Mouse (Mus musculus) urinary bladder, postnatal 25 days (tissue): ENCODE data around the gene Gm4131.

Experiments
- DNase-seq: peaks from one replicate; pipeline ENCODE4 v3.0.0; 2022; ENCODE audit warnings: low spot score

Gene Gm4131

GRCm38 (mm10) chr14:62546746-62547145 lies 20.0 kb downstream of the Gm4131 start:
- no peak for DNase-seq

DNA sequence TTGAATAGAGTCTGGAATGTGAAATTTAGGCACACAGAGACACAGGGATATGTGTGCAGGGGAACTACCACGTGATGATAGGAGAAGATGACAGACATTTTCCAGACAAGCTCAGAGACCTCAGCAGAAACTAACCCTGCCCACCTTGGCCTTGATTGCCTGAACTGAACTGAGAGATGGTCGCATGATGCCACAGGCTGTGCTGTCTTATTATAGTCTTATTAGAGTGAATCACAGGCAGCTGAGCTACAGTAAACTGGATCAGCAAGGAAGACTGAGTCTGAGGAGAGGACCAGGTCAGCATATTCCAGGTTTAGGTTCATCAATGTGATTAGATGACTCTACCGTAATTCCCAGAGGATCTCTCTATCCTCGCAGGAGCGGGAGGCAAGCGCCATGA lies 20.4 kb downstream of the Gm4131 start:
- DNase-seq: no peak

DNA sequence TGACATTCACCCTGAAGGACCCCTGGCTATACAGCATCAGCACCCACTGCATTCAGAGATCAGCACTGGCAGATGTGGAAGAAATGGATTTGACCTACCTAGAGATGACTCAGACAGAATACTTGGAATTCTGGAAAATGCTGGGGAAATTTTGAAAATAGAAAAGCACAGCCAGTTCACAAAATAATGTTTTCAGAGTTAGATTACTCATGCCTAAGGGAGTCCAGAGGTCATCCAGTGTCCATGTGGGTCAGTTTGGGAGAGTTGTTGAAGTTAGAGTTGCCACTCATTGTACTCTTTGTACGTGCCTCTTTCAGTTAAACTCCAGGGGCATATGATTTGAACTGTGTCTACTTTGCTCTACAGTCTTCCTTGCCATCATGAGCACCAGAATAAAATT lies 25.0 kb downstream of the Gm4131 start:
- DNase-seq: no peak

GRCm38 (mm10) chr14:62539834-62540233 lies 26.9 kb downstream of the Gm4131 start:
- DNase-seq: no peak

DNA sequence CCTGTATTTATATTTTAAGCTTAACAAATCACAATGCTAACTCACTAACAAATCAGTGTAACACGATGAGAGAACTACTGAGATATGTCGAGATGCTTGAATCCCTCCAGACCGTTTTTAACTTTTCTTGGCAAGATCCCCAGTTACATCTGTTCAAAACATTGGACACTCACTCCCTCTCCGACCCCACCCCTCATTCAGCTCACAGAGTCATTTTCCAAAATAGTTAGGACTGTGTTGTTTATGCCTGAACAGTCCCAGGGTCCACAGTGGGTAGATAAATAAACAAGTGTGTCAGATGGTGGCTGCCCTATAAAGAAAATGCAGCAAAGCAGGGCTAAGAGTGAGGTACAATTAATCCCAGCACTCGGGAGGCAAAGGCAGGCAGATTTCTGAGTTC lies 29.7 kb downstream of the Gm4131 start:
- no peak for DNase-seq

- no peak for DNase-seq
Observed at GRCm38 (mm10) chr14:62536127-62536526, 30.6 kb downstream of the Gm4131 start.

DNA sequence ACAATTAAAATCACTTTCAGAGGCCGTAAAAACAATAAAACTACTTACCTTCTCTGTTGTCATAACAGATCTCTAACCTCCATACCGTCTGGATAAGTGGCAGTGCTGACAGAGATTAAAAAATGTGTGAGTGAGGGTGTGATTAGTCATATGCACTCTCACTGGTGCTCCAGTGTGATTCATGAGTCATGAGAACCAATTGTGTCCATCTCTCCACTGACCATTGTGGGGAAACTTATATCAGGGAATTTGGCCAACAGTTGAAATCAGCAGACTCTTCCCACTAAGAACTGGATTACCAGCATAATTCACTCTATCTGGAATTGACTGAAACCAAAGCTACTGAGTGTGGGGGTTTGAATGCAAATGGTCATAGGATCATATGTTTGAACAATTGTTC lies 35.8 kb downstream of the Gm4131 start:
- no peak for DNase-seq

DNA sequence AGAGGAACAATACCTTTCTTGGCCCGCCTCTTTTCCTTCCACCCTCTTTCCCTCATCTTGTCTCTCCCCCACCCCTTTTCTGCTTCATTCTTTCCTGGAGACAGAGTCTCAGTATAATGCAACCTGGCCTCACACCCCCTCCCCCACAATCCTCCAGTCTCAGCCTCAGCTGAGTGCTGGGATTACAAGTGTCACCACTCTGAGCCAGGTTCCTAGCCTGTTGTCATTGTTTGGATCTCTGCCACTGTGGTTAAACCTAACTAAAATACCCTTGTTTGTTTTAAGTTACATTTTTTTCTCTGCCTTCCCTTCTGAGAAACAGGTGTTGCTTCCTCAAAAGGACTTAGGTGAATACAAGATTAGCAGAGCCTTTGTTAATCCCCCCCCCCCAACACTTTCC lies 53.9 kb downstream of the Gm4131 start:
- no peak for DNase-seq

DNA sequence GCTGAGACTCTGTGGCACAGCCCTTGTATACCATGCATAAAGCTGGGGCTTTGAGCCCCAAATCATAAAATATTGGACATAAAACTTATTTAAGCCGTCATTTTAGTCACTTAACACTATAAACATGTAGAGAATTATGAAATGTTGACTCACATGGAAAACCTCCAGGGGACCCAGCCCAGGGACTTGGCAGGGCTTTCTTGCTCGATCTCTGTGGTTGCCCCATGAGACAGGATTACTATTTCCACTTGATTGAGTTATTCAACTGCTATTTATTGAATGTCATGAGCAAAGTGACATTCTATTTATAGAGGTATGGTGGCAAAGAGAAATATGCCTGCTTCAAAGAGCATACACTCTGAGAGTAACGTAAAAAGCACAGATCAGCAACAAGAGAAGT lies 57.4 kb downstream of the Gm4131 start:
- peak; percentile 5 for DNase-seq

GRCm38 (mm10) chr14:62506261-62506660 lies 60.5 kb downstream of the Gm4131 start:
- DNase-seq: no peak

- no peak for DNase-seq
Observed at GRCm38 (mm10) chr14:62497391-62497790, 69.3 kb downstream of the Gm4131 start.

DNA sequence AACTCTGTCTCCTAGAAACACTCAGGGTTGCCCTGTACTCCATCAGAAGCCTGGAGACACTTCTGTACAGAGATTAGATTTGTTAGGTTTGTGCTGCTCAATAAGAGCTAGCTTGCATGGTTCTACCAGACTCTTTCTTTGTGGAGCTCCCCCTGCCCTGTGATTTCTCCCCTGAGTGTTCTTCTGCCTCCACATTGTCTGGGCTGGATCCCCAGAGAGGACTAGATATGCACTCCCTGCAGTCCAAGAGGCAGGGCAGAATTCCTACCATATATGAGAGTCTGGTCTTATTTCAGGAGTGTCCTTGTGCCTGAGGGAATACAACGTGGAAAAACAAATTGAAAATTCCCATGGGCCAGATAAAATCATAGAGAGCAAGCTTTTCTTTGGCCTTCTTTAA lies 70.2 kb downstream of the Gm4131 start:
- no peak for DNase-seq

DNA sequence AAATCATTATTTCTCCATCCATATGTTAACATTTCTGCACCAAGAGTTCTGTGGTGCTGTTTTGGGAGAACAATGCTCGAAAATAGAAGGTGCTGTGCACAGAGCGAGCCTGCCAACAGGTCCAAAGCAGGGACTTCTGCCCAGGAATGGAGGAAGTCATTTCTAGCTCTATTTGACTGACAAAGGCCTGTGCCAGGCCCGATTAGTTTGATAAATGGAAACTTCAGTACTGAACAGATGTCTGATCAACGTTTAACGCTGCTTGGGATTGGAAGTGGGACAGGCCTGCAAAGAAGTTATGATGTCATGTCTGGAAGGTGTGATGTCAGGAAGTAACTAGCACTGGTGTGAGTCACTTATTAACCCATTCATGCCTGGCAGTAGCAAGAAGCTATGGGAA lies 73.3 kb downstream of the Gm4131 start:
- no peak for DNase-seq

- peak; percentile 62 for DNase-seq
Observed at GRCm38 (mm10) chr14:62492196-62492850, 74.4 kb downstream of the Gm4131 start.

DNA sequence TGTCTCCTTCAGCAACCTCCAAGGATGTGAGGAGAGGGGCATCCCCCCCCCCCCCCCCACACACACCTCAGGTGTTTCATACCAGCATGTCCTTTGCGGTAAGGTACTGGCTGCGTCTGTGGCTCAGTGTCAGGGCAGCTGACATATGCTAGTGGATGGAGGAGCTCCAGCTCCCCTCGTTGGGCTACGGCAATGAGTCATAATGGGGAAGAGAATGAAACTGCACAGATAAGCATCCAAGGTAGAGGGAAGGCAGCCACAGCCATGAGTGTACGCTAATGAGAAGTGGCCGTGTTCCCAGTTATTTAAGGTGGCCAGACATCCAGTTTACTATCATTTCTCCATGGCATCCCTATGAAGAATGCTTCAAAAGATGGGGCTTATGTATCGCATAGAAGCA lies 78.5 kb downstream of the Gm4131 start:
- DNase-seq: no peak

GRCm38 (mm10) chr14:62481381-62481780 lies 85.3 kb downstream of the Gm4131 start:
- DNase-seq: no peak

DNA sequence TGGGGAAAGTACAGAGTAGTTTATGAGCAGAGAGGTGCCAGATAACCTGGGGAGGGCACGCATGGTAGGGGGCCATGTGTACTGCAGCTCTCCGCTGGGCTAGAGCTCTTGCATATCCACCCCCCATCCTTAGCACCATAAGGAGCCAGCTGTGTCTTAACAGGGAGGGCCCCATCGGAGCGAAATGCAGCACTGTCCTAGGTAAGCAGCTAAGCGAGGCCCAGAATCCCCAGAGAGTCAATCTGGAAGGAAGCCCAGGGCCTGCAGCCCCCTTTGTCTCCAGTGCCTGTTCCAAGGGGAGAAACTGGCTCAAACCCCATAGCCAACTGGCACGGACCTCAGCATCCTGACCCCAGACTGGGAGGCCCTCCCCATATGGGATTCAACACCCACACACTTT lies 87.3 kb downstream of the Gm4131 start:
- no peak for DNase-seq

DNA sequence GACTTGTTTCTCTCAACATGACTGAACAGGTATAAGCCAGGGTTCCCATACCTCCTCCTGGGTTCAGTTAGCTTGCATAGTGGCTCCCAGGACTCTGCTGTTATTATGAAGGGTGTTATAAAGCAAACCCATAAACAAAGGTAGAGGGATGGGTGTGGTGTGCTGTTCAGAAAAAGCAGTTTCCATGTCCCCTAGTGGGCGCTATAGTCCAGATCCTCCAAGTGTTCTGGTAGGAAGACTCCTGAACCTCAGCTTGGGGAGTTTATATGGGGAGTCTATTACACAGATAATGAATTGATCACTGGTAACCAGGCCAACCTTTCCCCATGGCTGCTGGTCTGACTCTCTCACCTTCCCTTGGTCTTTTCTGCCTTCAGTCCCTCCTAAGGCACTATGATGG lies 92.2 kb downstream of the Gm4131 start:
- no peak for DNase-seq

- DNase-seq: no peak
Observed at GRCm38 (mm10) chr14:62472061-62472460, 94.7 kb downstream of the Gm4131 start.

DNA sequence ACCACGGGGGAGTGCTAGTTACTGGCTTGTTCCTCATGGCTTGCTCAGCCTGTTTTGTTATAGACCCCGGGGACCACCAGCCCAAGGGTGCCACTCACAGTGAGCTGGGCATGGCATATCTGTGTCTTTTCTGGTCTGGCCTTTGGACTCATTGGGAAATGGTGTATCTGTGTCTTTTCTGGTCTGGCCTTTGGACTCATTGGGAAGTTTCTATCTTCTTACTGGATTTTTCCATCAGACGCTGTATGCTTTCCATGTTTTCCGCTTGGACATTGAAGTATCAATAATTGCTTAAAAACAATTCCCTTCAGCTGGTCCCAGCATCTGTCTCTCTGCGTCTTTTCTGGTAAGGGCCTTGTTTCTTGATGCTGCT lies 98.0 kb downstream of the Gm4131 start:
- DNase-seq: no peak

GRCm38 (mm10) chr14:62468119-62468752 lies 98.5 kb downstream of the Gm4131 start:
- no peak for DNase-seq

DNA sequence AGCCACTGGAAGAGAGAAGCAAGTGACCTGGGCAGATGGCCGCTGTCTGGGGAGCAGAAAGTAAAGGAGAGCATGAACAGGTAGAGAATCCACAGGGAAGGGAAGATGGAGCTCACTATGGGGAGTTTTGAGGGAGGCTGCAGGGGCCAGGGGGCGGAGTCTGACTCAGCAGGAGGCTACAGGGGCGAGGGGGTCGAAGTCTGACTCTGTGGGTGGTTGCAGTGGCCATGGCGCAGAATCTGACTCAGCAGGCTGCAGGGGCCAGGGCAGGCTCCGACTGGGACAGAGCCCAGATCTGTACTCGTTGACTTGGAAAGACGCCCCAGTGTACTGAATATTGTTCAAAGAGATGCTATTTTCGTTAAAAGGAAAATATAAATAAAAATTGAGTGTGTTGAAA lies 101.8 kb downstream of the Gm4131 start:
- no peak for DNase-seq

DNA sequence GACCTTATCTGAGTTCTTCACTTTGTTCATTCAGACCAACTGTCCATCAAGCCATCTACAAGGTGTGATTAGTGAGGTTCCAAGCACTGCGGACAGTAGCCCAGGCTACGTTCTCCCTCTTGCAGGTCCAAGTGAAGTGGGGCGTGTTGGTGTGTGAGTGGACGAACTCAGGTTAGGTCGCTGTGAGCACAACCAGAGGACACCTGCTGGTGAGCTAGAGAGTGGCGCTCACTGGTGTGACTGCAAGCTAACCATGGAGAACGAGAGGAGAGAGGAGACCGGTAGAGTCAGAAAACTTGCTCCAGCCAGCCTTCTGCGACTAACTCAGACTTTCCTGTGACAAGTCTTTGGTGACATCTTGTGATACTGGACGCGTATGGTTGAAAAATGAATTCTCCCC lies 107.2 kb downstream of the Gm4131 start:
- no peak for DNase-seq
